Mouse (Mus musculus) pancreas, adult 10 weeks (tissue): Measurements from ENCODE around the gene Fancf. TPM values are rescaled to one million over a fixed set of nuclear protein-coding genes. Genes with fewer than 3 reads are reported as not detected.

Experiments
- polyA plus RNA-seq: library from polyadenylated mRNA; stranded (reverse); fragments of 350-450 nt; fragmentation: Illumina TruSeq; extraction: RNeasy Lipid Tissue Mini Kit (QIAGEN cat#74804); gene quantifications from one replicate; pipeline ENCODE4 v1.2.3, GENCODE M21; 2015; ENCODE audit warnings: low read depth, low replicate concordance; ENCODE audit not compliant: insufficient read depth

The Fancf gene
- polyA plus RNA-seq: 0.50 TPM

GRCm38 (mm10) chr7:51862097-51862492 lies at the start of gene Fancf:
Gene Fancf (minus strand): TSS chr7:51862267.

GRCm38 (mm10) chr7:51861250-51862096 lies 594 bp downstream of the Fancf start, which contains the start of gene Gas2:
Gene Gas2 (plus strand): TSS chr7:51862015.

Other genes starting within 250 kb of the Fancf start
- gene Slc17a6, start 240.3 kb downstream of the Fancf start, polyA plus RNA-seq: not detected
- 2.4 TPM for gene Gas2, start 252 bp downstream of the Fancf start, polyA plus RNA-seq
- 5.7 TPM for gene Svip, start 143.8 kb upstream of the Fancf start, polyA plus RNA-seq
- not detected for gene 1700015G11Rik, start 153.5 kb upstream of the Fancf start, polyA plus RNA-seq